Comparison of ENCODE assay signal across 8 mouse cellular contexts in genomic region chr7:83632682-83633120, GRCm38 (mm10). TPM values are rescaled to one million over a fixed set of nuclear protein-coding genes. Genes with fewer than 3 reads are reported as not detected.
DNase-seq lines count a peak whose midpoint lies in the region; ATAC-seq and TF ChIP-seq lines count a peak whose summit lies in the region.

No protein-coding gene starts in this region.

- H3K4me1 ChIP-seq in heart, embryonic 14.5 days (ENCODE audit: control insufficient read depth in 2 of 2, insufficient read depth in 2 of 2, low read length in 2 of 2) = peaks cover 3 to 15% of the 10 kb centered on the region in 2 experiments
- H3K4me1 ChIP-seq in MEL (ENCODE audit: control insufficient read depth in 1 of 2, insufficient read depth in 2 of 2, low read length in 2 of 2) = peaks cover 0 to 5% of the 10 kb centered on the region in 2 experiments; a peak in 1 of 4 replicates
- H3K4me1 ChIP-seq in hindbrain, embryonic 10.5 days (replicated peaks) = peaks cover 23% of the 10 kb centered on the region
- H3K4me1 ChIP-seq in midbrain, embryonic 11.5 days (ENCODE audit: control insufficient read depth, insufficient read depth, low read length) = peaks cover 5% of the 10 kb centered on the region

- H3K27ac ChIP-seq in heart, embryonic 14.5 days (replicated peaks in 1 of 2; ENCODE audit: control insufficient read depth in 1 of 2, insufficient read depth in 1 of 2, low read depth in 2 of 2, low read length in 2 of 2) = peak overlapping the region; percentile 54 to 70; a peak in 3 of 4 replicates
- no peak overlapping the region for H3K27ac ChIP-seq in MEL (ENCODE audit: control insufficient read depth, low read depth, low read length)
- no peak overlapping the region for H3K27ac ChIP-seq in hindbrain, embryonic 10.5 days
- H3K27ac ChIP-seq in midbrain, embryonic 11.5 days (ENCODE audit: low read depth, low read length) = no peak overlapping the region

- DNase-seq in heart, postnatal 36 days = no peak
- DNase-seq in MEL (ENCODE audit: low read depth, low spot score) = no peak
- no peak for DNase-seq in hindbrain, embryonic 10.5 days (ENCODE audit: low spot score)
- peak; percentile 87 for DNase-seq in midbrain, embryonic 11.5 days (ENCODE audit: low spot score, missing footprints)
- DNase-seq in B cell, adult 2 months = no peak

- peak overlapping the region; percentile 73 for H3K4me2 ChIP-seq in heart, embryonic 14.5 days (ENCODE audit: low read length)
- peak overlapping the region; percentile 73 for H3K4me2 ChIP-seq in midbrain, embryonic 11.5 days

- intact Hi-C loops in heart, postnatal 36 days (cut with DNase I) = loop anchor here (2.0 to 10.0 kb wide), 2 partner anchors 22 to 768 kb away; partner anchors contain the start of gene Mex3b

- H3K9ac ChIP-seq in heart, embryonic 14.5 days (ENCODE audit: low read length) = peak overlapping the region; percentile 88
- peak overlapping the region; percentile 72; the same call in 1 of the 2 replicates for H3K9ac ChIP-seq in MEL (ENCODE audit: control insufficient read depth, low read depth, low read length, poor library complexity, severe bottlenecking)
- H3K9ac ChIP-seq in midbrain, embryonic 11.5 days (ENCODE audit: low read length) = peak overlapping the region; percentile 62

- H3K9me3 ChIP-seq in heart, embryonic 14.5 days (ENCODE audit: control insufficient read depth, low read length) = no peaks in the 10 kb centered on the region
- H3K9me3 ChIP-seq in MEL (replicated peaks; ENCODE audit: insufficient read depth, low read length) = no peaks in the 10 kb centered on the region
- H3K9me3 ChIP-seq in hindbrain, embryonic 10.5 days = no peaks in the 10 kb centered on the region
- H3K9me3 ChIP-seq in midbrain, embryonic 11.5 days (ENCODE audit: control insufficient read depth, low read length) = no peaks in the 10 kb centered on the region

- no peak for TF ChIP-seq POLR2A in MEL (IDR thresholded peaks at IDR 0.05; ENCODE audit: control insufficient read depth in 1 of 2, insufficient read depth in 1 of 2, low read depth in 1 of 2, low read length in 2 of 2, poor library complexity in 1 of 2)

- peaks cover 39% of the 10 kb centered on the region for H3K36me3 ChIP-seq in heart, embryonic 14.5 days (ENCODE audit: control insufficient read depth, insufficient read depth, low read length)
- H3K36me3 ChIP-seq in MEL (ENCODE audit: control insufficient read depth in 1 of 2, insufficient read depth in 2 of 2, low read length in 2 of 2) = no peaks in the 10 kb centered on the region
- peaks cover 16% of the 10 kb centered on the region for H3K36me3 ChIP-seq in hindbrain, embryonic 10.5 days
- no peaks in the 10 kb centered on the region for H3K36me3 ChIP-seq in midbrain, embryonic 11.5 days (ENCODE audit: control insufficient read depth, insufficient read depth, low read length)

- WGBS in heart, embryonic 14.5 days = 20% methylated on average over 6 of the region's 6 CpGs
- 57% methylated on average over 6 of the region's 6 CpGs for WGBS in hindbrain, embryonic 10.5 days
- WGBS in midbrain, embryonic 11.5 days = 60% methylated on average over 6 of the region's 6 CpGs

- TF ChIP-seq RAD21 in MEL (IDR thresholded peaks at IDR 0.05; ENCODE audit: low read depth, low read length) = no peak

- peak overlapping the region; percentile 70 to 90 for H3K4me3 ChIP-seq in heart, embryonic 14.5 days (ENCODE audit: control insufficient read depth in 1 of 2, insufficient read depth in 1 of 2, low read depth in 1 of 2, low read length in 2 of 2)
- H3K4me3 ChIP-seq in MEL (ENCODE audit: control insufficient read depth in 1 of 2, insufficient read depth in 1 of 2, low read depth in 2 of 2, low read length in 2 of 2) = peak overlapping the region; percentile 78 to 88
- H3K4me3 ChIP-seq in hindbrain, embryonic 10.5 days = peak overlapping the region; percentile 71
- H3K4me3 ChIP-seq in midbrain, embryonic 11.5 days (ENCODE audit: low read depth, low read length) = peak overlapping the region; percentile 56

- ATAC-seq in heart, embryonic 14.5 days (ENCODE audit: insufficient number of reproducible peaks, insufficient read depth, low FRiP score, low read depth) = no peak
- no peak for ATAC-seq in midbrain, embryonic 11.5 days (ENCODE audit: low FRiP score)
- ATAC-seq in inflammation-experienced regulatory T-cells, adult 6 months = no peak
- ATAC-seq in megakaryocyte progenitor cell, adult 5-6 weeks (replicated peaks; ENCODE audit: poor library complexity) = no peak

- no peak for TF ChIP-seq CTCF in MEL (IDR thresholded peaks at IDR 0.05 in 2 of 3, conservative IDR thresholded peaks at IDR 0.05 in 1 of 3; ENCODE audit: control insufficient read depth in 1 of 3, insufficient read depth in 1 of 3, low read depth in 2 of 3, low read length in 3 of 3, poor library complexity in 1 of 3, severe bottlenecking in 1 of 3)

- H3K27me3 ChIP-seq in heart, embryonic 14.5 days (ENCODE audit: control insufficient read depth, insufficient read depth, low read length) = no peaks in the 10 kb centered on the region
- no peaks in the 10 kb centered on the region for H3K27me3 ChIP-seq in MEL (ENCODE audit: control insufficient read depth in 1 of 2, insufficient read depth in 2 of 2, low read length in 2 of 2)
- no peaks in the 10 kb centered on the region for H3K27me3 ChIP-seq in hindbrain, embryonic 10.5 days (ENCODE audit: insufficient read depth, poor library complexity, severe bottlenecking)
- H3K27me3 ChIP-seq in midbrain, embryonic 11.5 days (ENCODE audit: control insufficient read depth, insufficient read depth, low read length) = no peaks in the 10 kb centered on the region

- no peaks in the 10 kb centered on the region for H3K79me2 ChIP-seq in MEL (ENCODE audit: control insufficient read depth, insufficient read depth, low read length, poor library complexity)

- no peak for TF ChIP-seq EP300 in MEL (IDR thresholded peaks at IDR 0.05; ENCODE audit: low read depth in 1 of 2, low read length in 2 of 2)

TF ChIP-seq in MEL, 35 proteins besides CTCF, POLR2A, EP300 and RAD21:
- no peak for TF ChIP-seq ELF1 (IDR thresholded peaks at IDR 0.05; ENCODE audit: low read depth, low read length)

RNA-seq across cellular contexts. Expression of gene Stard5, which starts 0.9 kb away (rescaled TPM):
- polyA plus RNA-seq in heart, embryonic 14.5 days (2014; fragmentation: Nextera tagmentation; extraction: Ambion mirVana) = 30.9 and 33.0 TPM in 2 replicates
- 10 to 100 TPM; 10.9 to 11.7 TPM for total RNA-seq in heart, postnatal 36 days (2021)
- total RNA-seq in MEL (2012; rRNA removed) = 1.9 and 2.3 TPM in 2 replicates
- 1 to 10 TPM in 1 of 2 experiments, not detected in 1; 3.1 TPM for polyA plus RNA-seq in MEL (2012; ENCODE audit: insufficient read depth in 1 of 2, insufficient read length in 2 of 2, low read depth in 1 of 2, low replicate concordance in 2 of 2, missing spikeins in 1 of 2)
- 12.8 and 14.2 TPM in 2 replicates for polyA plus RNA-seq in hindbrain, embryonic 10.5 days (2016; fragmentation: Nextera tagmentation; extraction: Ambion mirVana)
- polyA plus RNA-seq in midbrain, embryonic 11.5 days (2014; fragmentation: Nextera tagmentation; extraction: Ambion mirVana) = 12.4 and 13.2 TPM in 2 replicates
- polyA plus RNA-seq in inflammation-experienced regulatory T-cells, adult 6 months (2017; shearing (Covaris generic)) = 10 to 100 TPM; 25.0 to 41.7 (median 39.5) TPM
- 9.4 and 11.3 TPM in 2 replicates for total RNA-seq in megakaryocyte progenitor cell, adult 5-6 weeks (2015)
- total RNA-seq in megakaryocyte progenitor cell, adult 5-6 weeks (2017) = 10.0 and 11.0 TPM in 2 replicates

RNA-seq across cellular contexts. Expression of gene Tmc3, which starts 48.0 kb away (rescaled TPM):
- polyA plus RNA-seq in heart, embryonic 14.5 days (2014; fragmentation: Nextera tagmentation; extraction: Ambion mirVana) = 0.38 and 0.90 TPM in 2 replicates
- total RNA-seq in heart, postnatal 36 days (2021) = under 1 TPM; 0.11 to 0.19 TPM
- total RNA-seq in MEL (2012; rRNA removed) = not detected in 2 replicates
- not detected for polyA plus RNA-seq in MEL (2012; ENCODE audit: insufficient read depth in 1 of 2, insufficient read length in 2 of 2, low read depth in 1 of 2, low replicate concordance in 2 of 2, missing spikeins in 1 of 2)
- 0.67 and 0.80 TPM in 2 replicates for polyA plus RNA-seq in hindbrain, embryonic 10.5 days (2016; fragmentation: Nextera tagmentation; extraction: Ambion mirVana)
- 0.72 and 0.86 TPM in 2 replicates for polyA plus RNA-seq in midbrain, embryonic 11.5 days (2014; fragmentation: Nextera tagmentation; extraction: Ambion mirVana)
- polyA plus RNA-seq in inflammation-experienced regulatory T-cells, adult 6 months (2017; shearing (Covaris generic)) = 1 to 10 TPM in 1 of 3 experiments, under 1 TPM in 1, not detected in 1; 0.55 to 1.5 TPM
- total RNA-seq in megakaryocyte progenitor cell, adult 5-6 weeks (2015) = 0.64 TPM in 1 of 2 replicates, not detected in the other
- total RNA-seq in megakaryocyte progenitor cell, adult 5-6 weeks (2017) = 0.17 TPM in 1 of 2 replicates, not detected in the other

Comparison
In these comparisons a context has a peak if more than half of its experiments do, and no peak if none do; other contexts are left out.
1. H3K27ac ChIP-seq: peak in heart, embryonic 14.5 days (2 of 2); none in MEL (single experiment), hindbrain, embryonic 10.5 days (single experiment) and midbrain, embryonic 11.5 days (single experiment).
2. Peak in every context shown above with its lines, with median percentiles within 50 percentile points of each other: H3K4me3 ChIP-seq and H3K9ac ChIP-seq.